Mouse (Mus musculus) spleen, adult 2 months (tissue): Measurements from ENCODE around the gene Cit. TPM values are rescaled to one million over a fixed set of nuclear protein-coding genes. Genes with fewer than 3 reads are reported as not detected.

Source experiments
- DNase-seq, 2 experiments: peaks; one replicate each; pipeline versions ENCODE4 v3.0.0 to v3.0.0-alpha.2; 2012 to 2021; ENCODE audit warnings: low spot score in 2 of 2, low read depth in 1 of 2
- H3K27ac ChIP-seq: fragments of 200-500 bp; 2 replicates; pipeline ENCODE4 v1.5.1; 2012; ENCODE audit warnings: low read length, inconsistent platforms; ENCODE audit not compliant: insufficient read depth
- H3K27me3 ChIP-seq: fragments of 200-500 bp; 2 replicates; pipeline ENCODE4 v1.6.1; 2012; ENCODE audit warnings: mild to moderate bottlenecking, moderate library complexity, low read length, inconsistent platforms; ENCODE audit not compliant: control insufficient read depth, insufficient read depth
- H3K36me3 ChIP-seq: fragments of 200-500 bp; 2 replicates; pipeline ENCODE4 v1.6.1; 2012; ENCODE audit warnings: mild to moderate bottlenecking, low read length, inconsistent platforms; ENCODE audit not compliant: control insufficient read depth, insufficient read depth
- H3K4me1 ChIP-seq: fragments of 200-500 bp; 2 replicates; pipeline ENCODE4 v1.6.1; 2011; ENCODE audit warnings: inconsistent platforms; ENCODE audit not compliant: control insufficient read depth, insufficient read depth, insufficient read length
- H3K4me3 ChIP-seq: fragments of 200-500 bp; 2 replicates; pipeline ENCODE4 v1.5.1; 2011; ENCODE audit warnings: mild to moderate bottlenecking, inconsistent platforms; ENCODE audit not compliant: insufficient read depth, insufficient read length; ENCODE audit errors: extremely low read depth
- CTCF ChIP-seq: fragments of 200-500 bp; IDR thresholded peaks from 2 replicates; pipeline ENCODE4 v1.5.1; 2011; ENCODE audit warnings: mild to moderate bottlenecking, inconsistent platforms; ENCODE audit not compliant: insufficient read depth, insufficient read length, insufficient replicate concordance; ENCODE audit errors: extremely low read depth
- POLR2A ChIP-seq: fragments of 200-500 bp; IDR thresholded peaks from 2 replicates; pipeline ENCODE4 v1.6.1; 2011; ENCODE audit warnings: low read depth, low read length, inconsistent platforms
- WGBS: fragments of 180-500 bp; shearing (Covaris S2); methylation state at CpG from one replicate; pipeline ENCODE4 v1.1.7; 2018; 5-methylcytosine and 5-hydroxymethylcytosine counted together
- polyA plus RNA-seq: library from polyadenylated mRNA; depleted of rRNA; stranded (reverse); fragments of >200 nt; gene quantifications from 2 replicates; pipeline ENCODE4 v1.2.3, GENCODE M21; 2012

The Cit gene
- polyA plus RNA-seq, 1 experiment, result 6.3 TPM

DNA sequence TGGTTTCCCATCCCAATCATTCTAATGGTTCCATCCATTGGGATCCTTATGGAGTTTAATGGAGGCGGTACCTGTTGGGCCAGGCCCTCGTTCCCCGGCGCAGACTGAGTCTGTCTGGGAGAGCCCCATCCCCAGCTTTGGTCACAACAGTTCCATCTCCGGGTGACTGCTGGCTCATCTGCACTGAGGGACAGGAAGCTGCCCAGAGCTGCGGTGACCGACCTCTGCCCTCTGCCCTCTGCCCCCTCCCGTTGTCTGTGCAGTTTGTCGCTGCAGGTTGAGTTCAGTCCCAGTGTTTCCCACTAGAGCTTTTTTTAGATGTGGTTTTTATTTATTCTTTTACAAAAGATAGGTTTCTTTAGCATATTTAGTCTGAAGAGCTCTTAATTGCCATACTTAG, 76.9 kb downstream of the Cit start:
- WGBS, result 92% methylated on average over 9 of the region's 9 CpGs
- Histone ChIP-seq H3K27me3 (no peaks in the 10 kb centered on the region), H3K36me3 (no peaks in the 10 kb centered on the region), H3K4me3 (no peak overlapping the region), H3K4me1 (no peaks in the 10 kb centered on the region), H3K27ac (no peak overlapping the region)
- DNase-seq, result no peak
- TF ChIP-seq CTCF (no peak), POLR2A (no peak)

DNA sequence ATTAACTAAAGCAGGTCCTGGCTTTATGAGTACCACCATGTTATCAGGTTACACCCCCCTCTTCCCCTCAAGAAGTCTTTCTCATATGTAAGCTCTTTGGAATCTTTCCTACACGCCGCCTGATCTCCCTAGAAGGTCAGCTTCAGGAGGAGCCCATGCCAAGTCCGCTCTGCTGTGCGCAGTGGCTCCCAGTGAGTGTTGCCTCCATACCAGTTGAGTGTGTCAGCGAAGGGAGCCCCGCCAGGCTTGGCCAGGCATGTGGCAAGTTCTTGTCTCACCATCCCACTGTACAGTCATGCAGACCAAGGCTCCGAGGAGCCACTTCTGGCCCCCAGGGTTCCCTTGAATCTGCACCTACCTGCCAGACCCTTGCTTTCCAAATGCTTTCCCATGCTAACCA, 79.9 kb downstream of the Cit start:
- Histone ChIP-seq H3K27ac (no peak overlapping the region), H3K4me1 (no peaks in the 10 kb centered on the region), H3K4me3 (no peak overlapping the region), H3K27me3 (no peaks in the 10 kb centered on the region), H3K36me3 (no peaks in the 10 kb centered on the region)
- DNase-seq, result no peak
- TF ChIP-seq POLR2A, result no peak
- no peak for TF ChIP-seq CTCF
- WGBS, result 96% methylated on average over 7 of the region's 7 CpGs

DNA sequence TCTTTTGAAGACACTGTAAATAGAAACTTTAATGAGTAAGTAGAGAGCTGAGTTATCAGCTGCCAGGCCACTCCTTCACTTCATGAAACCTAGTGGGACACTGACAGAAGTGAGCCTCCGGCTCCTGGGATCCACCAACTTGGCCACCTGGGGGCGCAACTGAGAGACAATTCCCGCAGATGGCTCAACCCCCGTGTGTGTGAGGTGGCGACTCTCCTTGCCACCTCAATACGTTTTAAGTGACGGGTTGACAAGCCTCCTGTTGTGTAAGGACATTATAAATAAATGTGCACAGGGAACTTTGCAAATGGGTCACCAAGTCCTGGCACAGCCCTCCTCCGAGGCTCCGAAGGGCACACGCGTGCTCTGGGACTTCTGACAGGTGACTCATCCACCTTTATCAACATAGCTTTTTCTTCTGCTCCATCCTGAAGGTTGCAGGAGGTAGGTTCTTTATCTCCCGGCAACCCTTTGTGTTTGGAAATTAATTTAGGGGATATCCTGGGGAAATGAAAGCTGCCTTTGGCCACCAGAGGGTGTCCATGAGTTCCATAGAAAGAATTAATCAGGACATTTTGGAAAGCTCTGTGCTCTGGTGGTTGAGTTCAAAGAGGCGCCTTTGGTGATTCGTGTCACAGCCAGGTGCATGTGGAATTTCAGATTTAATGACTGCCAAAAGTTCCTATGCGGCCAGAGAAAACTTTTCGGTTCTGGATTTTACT, 83.9 kb downstream of the Cit start:
- Histone ChIP-seq H3K27me3 (no peaks in the 10 kb centered on the region), H3K4me3 (no peak overlapping the region), H3K4me1 (no peaks in the 10 kb centered on the region), H3K27ac (no peak overlapping the region), H3K36me3 (peaks cover 1% of the 10 kb centered on the region; the same call in 1 of the 2 replicates)
- WGBS, result 91% methylated on average over 16 of the region's 16 CpGs
- no peak for DNase-seq
- TF ChIP-seq POLR2A (no peak), CTCF (peak; percentile 12; the same call in 1 of the 2 replicates)

DNA sequence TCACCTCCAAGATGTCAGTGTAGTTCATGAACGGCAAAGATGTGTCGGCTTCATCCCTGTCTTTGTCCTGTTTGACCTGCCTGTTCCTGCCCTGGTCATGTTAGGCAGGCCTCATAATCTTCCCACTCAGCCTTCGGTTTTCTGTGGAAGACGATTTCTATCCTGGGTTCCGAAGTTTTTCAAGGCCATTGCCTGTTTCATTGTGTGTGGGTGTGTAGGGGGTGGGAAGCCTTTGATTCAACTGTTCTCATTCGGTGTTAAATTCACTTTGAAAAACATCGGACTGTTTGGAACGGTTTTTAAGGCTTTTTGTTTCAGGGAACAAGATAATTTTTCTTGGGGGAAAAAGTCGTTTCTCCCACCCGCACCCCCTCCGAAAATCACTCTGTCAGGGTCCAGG, 87.2 kb downstream of the Cit start:
- Histone ChIP-seq H3K27ac (no peak overlapping the region), H3K4me1 (no peaks in the 10 kb centered on the region), H3K27me3 (no peaks in the 10 kb centered on the region), H3K4me3 (no peak overlapping the region), H3K36me3 (peaks cover 1% of the 10 kb centered on the region; the same call in 1 of the 2 replicates)
- TF ChIP-seq POLR2A (no peak), CTCF (no peak)
- DNase-seq, result no peak
- WGBS, result 96% methylated on average over 11 of the region's 11 CpGs

DNA sequence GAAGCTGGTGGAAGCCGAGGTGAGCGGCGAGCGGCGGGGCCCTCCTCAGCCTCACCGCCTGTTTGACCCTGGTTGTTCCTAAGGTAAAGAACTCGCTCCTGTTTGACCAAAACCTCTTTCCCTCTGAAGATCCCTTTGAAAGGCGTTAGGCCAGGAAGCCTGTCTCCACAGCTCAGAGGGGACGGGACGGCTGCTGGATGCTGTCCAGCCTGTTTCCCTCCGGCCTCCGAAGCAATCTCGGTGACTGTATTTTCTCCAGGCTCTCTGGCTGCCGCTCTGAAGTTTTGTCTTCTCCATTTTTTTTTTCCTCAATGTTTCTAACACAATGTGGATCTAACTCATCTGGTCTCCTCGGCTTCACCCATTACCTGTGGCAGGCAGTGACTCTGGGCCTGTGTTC, 91.8 kb downstream of the Cit start:
- Histone ChIP-seq H3K4me1 (no peaks in the 10 kb centered on the region), H3K36me3 (peaks cover 1% of the 10 kb centered on the region; the same call in 1 of the 2 replicates), H3K27me3 (no peaks in the 10 kb centered on the region), H3K27ac (no peak overlapping the region), H3K4me3 (no peak overlapping the region)
- no peak for DNase-seq
- TF ChIP-seq POLR2A (no peak), CTCF (no peak)
- 90% methylated on average over 15 of the region's 15 CpGs for WGBS

DNA sequence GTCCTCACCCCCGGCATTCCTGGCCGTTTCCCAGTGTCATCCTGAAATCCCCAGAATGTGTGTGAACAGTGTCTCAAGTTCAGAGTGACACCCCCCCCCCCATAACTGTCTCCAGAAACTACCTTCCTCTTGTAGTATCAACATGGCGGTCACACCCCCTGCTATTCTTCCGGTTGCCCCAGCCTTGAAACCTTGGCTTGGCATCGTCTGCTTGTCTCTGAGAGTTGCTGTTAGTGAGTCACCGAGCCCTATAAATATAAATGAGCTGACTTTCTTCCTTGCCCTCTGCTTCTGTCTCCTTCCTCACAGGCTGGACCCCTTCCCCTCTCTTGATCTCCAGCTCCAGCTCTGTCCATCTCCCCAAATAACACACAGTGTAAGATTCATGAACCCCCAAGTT, 92.5 kb downstream of the Cit start:
- WGBS, result 97% methylated on average over 6 of the region's 6 CpGs

DNA sequence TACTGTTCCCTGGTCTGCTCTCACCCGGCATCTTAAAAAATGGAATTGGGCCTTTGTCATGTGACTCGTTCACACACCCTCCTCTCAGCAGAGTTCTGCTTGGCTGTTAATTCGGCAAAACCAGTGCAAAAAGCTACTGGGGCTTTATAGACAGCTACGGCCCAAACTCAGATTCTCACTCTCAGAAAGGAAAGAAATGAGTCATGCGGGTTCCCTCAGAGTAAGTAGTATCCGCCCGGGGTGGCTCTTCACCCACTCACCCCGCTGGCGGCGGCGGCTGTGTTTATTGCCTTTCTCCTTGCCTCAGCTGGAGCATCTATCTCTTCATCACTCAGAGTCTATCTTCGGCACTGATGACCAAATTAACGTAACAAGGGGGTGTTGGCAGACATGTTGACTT, 93.9 kb downstream of the Cit start:
- no peaks in the 10 kb centered on the region for H3K36me3 ChIP-seq
- H3K27me3 ChIP-seq, result no peaks in the 10 kb centered on the region
- no peak overlapping the region for H3K4me3 ChIP-seq
- no peaks in the 10 kb centered on the region for H3K4me1 ChIP-seq
- TF ChIP-seq POLR2A (no peak), CTCF (no peak)
- no peak overlapping the region for H3K27ac ChIP-seq
- WGBS, result 97% methylated on average over 13 of the region's 13 CpGs
- no peak for DNase-seq

More for the DNA sequence above, 92.5 kb downstream of the Cit start:
- Histone ChIP-seq H3K27me3 (no peaks in the 10 kb centered on the region), H3K36me3 (peaks cover 1% of the 10 kb centered on the region; the same call in 1 of the 2 replicates), H3K27ac (no peak overlapping the region), H3K4me1 (no peaks in the 10 kb centered on the region), H3K4me3 (no peak overlapping the region)
- TF ChIP-seq CTCF, result no peak
- no peak for TF ChIP-seq POLR2A
- DNase-seq, result no peak
